Mouse (Mus musculus) CD4-positive helper T cell, adult 2 months (primary cell): ENCODE data around the gene Cntn2.

Experiments used
- DNase-seq: peaks from one replicate; pipeline ENCODE4 v3.0.0-alpha.2; 2012; ENCODE audit warnings: low read depth, missing footprints, low spot score

The Cntn2 gene

DNA sequence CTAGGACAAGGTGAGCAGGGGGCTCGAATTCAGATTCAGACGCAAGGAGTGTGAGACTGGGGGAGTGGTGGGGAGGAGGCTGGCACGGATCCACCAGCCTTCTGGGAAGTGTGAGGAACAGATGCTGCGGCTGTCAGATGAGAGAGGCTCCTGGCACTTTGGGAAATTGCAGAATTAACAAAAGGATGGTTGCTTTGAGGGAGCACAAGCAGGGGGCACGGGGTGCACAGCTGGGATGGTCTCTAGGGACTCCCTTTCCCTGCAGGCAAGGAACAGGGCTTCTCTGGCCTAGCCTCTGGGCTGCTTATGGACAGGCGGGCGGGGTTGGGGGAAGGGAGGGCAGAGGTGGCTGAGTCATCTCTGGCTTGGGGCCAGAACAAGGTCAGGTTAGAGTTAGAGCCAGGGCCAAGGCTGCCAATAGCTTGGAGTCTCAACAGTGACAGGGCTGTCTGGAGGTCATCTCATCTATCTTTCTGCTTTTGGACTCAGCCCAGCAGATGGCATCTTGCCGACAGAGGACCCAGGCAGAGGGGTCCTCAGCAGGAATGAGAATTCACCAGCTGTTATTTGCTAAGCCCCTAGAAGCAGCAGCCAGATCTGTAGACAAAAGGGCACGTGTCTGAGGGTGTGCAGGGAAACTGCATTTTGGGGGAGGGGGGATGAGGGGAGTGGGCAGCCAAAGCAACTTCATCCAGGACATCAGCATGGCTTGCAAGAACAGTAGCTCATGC is 15.0 kb upstream of the Cntn2 start:
- DNase-seq, result no peak

DNA sequence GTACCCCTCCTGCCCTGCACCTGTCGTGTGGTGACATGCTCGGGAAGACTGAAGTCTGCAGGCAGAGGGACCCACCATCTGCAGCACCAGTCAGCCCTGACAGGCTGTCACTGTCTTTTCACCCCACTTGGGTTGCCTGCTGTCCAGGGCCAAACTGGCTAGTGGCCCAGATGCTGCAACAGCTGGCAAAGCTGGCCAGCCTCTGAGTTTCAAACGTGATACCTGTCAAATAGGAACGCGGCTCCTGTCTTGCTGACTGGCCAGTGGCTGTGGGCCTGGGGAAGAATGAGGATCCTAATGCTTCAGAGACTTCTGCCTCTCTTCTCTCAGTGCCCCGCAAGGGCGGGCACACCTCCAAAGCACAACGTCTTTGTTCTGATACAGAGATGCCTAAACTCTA is 733 bp upstream of the Cntn2 start:
- DNase-seq, result no peak

DNA sequence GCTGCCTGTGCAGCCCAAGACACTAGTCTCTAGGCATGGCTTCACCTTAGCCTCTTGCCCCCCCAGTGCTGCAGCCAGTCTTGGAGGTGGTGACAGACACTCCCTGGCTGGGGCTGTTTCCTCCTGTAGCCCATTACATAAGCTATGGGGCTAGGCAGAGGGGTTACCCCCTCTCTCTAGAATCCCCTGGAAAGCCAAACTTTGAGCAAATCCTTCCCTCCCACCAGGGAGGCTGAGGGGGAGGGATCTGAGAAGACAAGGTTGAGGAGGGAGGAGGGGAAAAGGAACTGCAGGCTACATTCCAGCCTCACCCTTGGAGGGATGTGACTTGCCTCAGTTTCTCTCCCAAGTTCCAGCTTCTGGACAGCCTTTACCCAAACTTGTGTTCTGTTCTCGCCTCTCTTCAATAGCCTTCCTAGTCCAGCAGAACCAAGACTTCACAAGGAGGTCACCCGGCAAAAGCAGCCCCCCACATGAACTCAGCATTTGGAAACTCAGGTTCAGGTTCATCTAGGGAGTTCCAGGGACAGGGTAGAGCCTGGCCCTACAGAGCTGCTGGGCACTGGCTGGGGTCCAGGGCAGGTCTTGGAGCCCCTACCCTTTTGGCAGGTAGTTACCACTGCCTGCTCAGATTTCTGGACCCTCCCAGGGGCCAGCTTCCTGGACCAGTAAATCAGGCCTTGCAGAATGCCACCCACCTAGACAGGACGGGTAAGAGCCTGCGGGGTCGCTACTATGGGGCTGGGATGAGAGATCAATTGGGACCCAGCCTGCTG is 1.0 kb downstream of the Cntn2 start:
- no peak for DNase-seq

- DNase-seq, result no peak
Observed at GRCm38 (mm10) chr1:132541171-132541823, 1.8 kb downstream of the Cntn2 start.

DNA sequence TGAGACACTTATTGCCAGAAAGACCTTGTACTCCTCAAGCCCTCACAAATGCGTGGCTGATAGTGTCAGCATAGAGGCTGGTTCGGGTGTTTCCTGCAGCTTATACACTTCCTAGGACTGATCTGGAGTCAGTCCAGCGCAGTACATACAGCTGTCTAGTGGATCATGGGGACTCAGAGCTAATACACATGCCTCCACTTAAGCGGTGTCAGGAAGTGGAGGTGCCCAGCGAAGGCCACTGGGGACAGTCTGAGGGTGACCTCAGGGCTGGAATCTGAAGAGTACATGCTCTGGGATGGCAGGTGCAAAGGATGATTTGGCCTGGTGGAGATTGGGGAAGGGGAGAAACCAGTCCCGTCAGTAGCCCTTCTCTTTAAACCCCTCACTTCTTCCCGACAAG is 2.4 kb downstream of the Cntn2 start:
- DNase-seq, result no peak

DNA sequence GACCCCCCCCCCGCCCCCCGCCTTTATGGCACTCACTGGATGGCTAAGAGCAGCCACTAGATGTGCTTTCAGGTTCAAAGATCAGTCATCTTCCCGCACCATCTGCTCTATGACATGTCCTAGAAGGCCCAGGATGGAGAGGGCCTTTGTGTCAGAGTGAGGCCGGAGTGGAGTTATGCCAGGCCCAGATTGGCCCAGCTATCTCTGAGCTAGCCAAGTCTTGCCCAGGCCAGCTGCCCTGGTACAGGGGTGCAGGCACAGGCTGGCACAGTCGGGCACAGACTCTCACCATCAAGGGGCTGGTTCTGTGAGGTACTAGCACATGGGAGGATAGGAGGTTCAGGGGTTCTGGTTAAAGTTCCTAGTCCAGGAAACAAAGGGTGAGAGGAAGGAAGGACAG is 5.3 kb downstream of the Cntn2 start:
- DNase-seq, result no peak

GRCm38 (mm10) chr1:132536416-132536815 is 6.6 kb downstream of the Cntn2 start:
- DNase-seq, result no peak

- no peak for DNase-seq
Observed at GRCm38 (mm10) chr1:132535541-132535940, 7.5 kb downstream of the Cntn2 start.

DNA sequence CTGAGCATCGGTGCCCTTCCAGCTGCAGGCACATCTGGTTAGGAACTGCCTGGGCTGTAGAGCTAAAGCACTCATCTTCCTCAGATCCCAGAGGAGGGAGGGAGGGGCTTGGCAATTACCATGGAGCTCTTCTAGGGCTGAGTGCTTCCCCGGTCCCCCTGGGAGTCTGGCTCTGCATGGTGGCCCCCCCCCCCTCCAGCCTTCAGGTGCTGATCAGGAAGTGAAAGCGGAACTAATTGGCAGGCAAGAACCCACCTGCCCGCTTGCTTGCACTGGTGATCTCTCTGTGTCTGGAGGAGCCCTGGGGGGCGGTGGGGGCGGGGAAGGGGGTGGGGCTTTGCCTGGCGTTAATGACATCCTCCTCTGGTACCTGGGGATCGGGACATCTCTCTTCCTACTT is 9.2 kb downstream of the Cntn2 start:
- no peak for DNase-seq

DNA sequence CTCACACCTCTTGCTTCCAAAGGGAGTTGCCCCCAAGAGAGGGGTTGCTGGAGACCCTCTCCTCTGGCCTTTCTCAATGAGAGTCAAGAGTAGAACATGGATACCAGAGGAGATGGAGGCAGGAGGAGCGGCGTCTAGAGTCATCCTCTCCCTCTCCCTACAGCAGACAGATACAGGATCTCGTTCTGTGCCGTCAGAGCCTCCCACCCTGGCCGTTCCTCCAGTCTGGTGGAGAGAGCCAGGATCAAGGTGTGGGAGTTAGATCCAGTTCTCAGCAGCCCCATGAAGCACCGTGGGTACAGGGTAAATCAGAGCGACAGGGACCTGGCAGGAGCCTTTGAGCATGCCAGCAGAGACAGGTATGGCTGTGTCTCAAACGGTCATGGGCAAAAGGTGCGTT is 10.5 kb downstream of the Cntn2 start:
- no peak for DNase-seq

GRCm38 (mm10) chr1:132530631-132531191 is 12.3 kb downstream of the Cntn2 start:
- no peak for DNase-seq

DNA sequence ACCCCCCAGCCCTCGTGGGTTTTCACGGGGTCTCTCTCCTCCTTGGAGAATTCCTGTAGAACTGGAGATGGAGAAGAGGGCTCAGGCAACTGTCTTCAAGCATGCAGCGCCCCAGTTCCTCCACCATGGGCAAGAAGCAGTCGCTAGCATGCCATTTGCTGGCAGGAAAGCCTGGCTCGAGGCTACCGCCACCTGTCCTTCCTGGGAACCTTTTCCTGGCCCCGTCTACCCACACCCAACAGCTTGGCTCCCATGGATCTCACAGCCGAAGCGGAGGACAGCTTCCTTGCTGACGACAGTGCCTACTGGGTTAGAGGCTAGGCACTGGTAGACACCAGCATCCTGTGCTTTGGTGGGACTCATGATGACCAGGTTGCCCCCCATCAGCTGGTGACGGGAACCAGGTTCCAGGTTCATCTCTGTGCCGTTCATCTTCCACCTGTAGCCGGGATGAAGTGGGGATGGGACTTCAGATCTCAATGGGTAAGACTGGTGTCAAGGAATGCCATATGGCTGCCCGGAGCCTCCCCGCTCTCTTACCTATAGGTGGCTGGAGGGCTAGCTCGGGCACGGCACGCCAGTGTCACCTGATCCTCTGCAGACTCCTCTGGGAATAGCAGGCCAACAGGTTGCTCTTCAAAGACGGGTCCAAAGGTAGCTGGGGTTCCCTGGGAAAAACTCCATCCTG is 14.3 kb downstream of the Cntn2 start:
- DNase-seq, result no peak

- DNase-seq, result no peak
Observed at GRCm38 (mm10) chr1:132528071-132528470, 15.0 kb downstream of the Cntn2 start.

DNA sequence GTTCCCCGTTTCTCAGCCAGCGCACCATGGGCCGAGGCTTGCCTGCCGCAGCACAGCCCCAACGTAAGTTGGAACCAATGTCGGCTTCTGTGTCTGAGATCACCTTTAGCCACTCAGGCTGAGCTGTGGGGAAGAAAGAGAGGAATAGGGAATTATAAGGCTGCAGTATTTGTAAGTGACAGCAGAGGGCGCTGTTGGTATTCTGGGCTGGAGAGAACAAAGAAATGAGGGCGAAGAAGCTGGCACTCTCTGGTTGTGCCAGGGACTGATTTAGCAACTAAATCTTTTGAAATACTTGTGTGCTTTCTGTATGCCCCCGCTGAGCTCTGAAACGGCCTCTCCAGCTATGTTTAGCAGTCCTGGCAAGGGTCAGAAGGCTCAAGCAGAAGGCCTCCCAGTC is 17.2 kb downstream of the Cntn2 start:
- peak; percentile 35 for DNase-seq

DNA sequence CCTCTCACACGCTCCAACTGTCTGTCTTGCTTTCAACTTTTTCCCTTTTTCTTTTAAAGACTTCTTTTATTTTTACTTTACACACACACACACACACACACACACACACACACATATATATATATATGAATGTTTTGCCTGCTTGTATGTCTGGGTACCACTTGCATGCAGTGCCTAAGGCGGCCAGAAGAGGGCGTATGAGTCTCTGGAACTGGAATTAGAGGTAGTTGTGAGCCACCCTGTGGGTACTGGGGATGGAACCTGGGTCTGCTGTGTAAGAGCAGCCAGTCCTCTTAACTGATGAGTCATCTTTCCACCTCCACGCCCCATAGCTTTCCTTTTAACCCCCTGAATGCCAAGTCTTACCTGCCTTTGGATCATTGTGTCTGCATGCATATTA is 19.1 kb downstream of the Cntn2 start:
- DNase-seq, result peak; percentile 40

DNA sequence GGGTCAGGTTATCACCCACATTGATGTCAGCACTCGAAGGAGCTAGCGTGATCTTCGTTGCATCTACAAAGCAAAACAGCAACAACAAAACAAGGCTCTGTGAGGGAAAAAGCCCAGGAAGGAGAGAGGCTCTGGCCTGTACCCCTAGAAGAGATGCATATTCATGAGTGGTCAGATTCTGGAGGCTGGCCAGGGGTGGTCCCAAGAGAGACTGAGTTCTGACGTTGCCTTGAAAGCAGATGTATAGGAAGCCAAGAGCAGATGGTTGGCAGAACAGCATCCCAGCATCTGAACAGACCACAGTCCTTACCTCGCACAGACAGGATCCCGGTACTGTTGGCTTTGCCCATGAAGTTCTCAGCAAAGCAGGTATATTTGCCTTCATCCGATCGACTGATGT is 20.0 kb downstream of the Cntn2 start:
- DNase-seq, result no peak

- peak; percentile 46 for DNase-seq
Observed at GRCm38 (mm10) chr1:132520764-132521163, 22.3 kb downstream of the Cntn2 start.

DNA sequence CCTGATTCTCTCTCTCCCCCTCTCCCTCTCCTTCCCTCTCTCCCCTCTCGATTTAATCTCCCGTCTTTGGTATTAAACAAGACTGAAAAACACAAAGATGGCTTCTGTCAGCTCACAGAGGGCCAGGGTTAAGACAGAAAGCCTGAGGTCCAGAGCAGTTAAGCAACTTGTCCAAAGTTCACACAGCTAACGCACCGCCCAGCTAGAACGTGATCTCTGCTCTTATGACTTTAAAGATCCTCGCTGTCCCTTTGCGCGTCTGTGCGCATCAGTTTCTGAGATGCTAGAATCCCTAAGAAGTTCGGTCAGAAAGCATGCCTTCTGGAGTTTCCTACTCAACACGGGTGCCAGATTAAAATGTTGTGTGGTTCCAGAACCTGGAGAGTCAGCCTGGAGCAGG is 23.3 kb downstream of the Cntn2 start:
- DNase-seq, result no peak

DNA sequence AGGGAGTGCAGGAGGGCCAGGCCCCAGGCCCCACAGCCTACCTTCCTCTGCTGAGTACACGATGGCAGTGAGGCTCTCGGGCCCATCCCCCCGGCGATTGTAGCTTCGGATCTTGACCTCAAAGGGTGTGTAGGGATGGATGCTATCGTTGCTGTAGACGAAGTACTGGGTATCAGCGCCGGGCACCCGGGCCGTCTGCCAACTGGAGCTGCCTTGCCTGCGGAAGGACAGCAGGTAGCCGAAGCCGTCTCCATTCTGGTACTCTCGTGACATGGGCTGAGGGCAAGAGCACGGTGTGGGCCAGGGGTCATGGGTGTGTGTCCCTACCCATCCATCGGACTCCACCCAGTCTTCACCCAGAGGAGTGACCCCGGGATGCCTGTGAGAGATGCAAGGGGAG is 24.4 kb downstream of the Cntn2 start:
- no peak for DNase-seq

- DNase-seq, result no peak
Observed at GRCm38 (mm10) chr1:132516776-132517175, 26.3 kb downstream of the Cntn2 start.

GRCm38 (mm10) chr1:132515339-132515738 is 27.7 kb downstream of the Cntn2 start:
- no peak for DNase-seq

GRCm38 (mm10) chr1:132512106-132512505 is 30.9 kb downstream of the Cntn2 start:
- no peak for DNase-seq
